Mouse (Mus musculus) liver, embryonic 14.5 days (tissue): Measurements from ENCODE around the gene Pafah1b1. TPM values are rescaled to one million over a fixed set of nuclear protein-coding genes. Genes with fewer than 3 reads are reported as not detected.

Experiments used
- ATAC-seq: fragments of 200-750 bp; cut with Nextera tagmentation; 2 replicates; pipeline ENCODE4 v1.8.0; 2017; ENCODE audit warnings: moderate number of reproducible peaks, mild to moderate bottlenecking, moderate library complexity; ENCODE audit not compliant: insufficient read depth
- DNase-seq, 3 experiments: peaks; one replicate each; pipeline ENCODE4 v3.0.0-alpha.2; 2012 to 2013; ENCODE audit warnings: low read depth in 3 of 3, low spot score in 3 of 3
- H3K27ac ChIP-seq: fragments of 300-500 bp; sonication (generic); 2 replicates; pipeline ENCODE4 v1.5.1; 2014; ENCODE audit warnings: moderate library complexity, mild to moderate bottlenecking, control low read depth, inconsistent platforms
- H3K27me3 ChIP-seq: fragments of 300-500 bp; sonication (generic); 2 replicates; pipeline ENCODE4 v1.6.1; 2014; ENCODE audit warnings: mild to moderate bottlenecking, low read length, moderate library complexity; ENCODE audit not compliant: control insufficient read depth, insufficient read depth
- H3K36me3 ChIP-seq: fragments of 300-500 bp; sonication (generic); replicated peaks from 2 replicates; pipeline ENCODE4 v1.6.1; 2014; ENCODE audit warnings: low read depth; ENCODE audit not compliant: control insufficient read depth, insufficient read depth
- H3K4me1 ChIP-seq, 2 experiments: fragments of 200-500 bp in 1 of 2; fragments of 300-500 bp in 1 of 2; sonication (generic) in 1 of 2; replicated peaks; 2 replicates each; pipeline ENCODE4 v1.6.1; 2012 to 2014; ENCODE audit warnings: antibody characterized with exemption in 1 of 2, inconsistent platforms in 1 of 2, low read length in 1 of 2; ENCODE audit not compliant: control insufficient read depth in 2 of 2, insufficient read depth in 2 of 2
- H3K4me2 ChIP-seq: fragments of 300-500 bp; sonication (generic); 2 replicates; pipeline ENCODE4 v1.6.1; 2014; ENCODE audit warnings: low read depth, mild to moderate bottlenecking, control low read depth, moderate library complexity
- H3K4me3 ChIP-seq, 2 experiments: fragments of 200-500 bp in 1 of 2; fragments of 300-500 bp in 1 of 2; sonication (generic) in 1 of 2; 2 replicates each; pipeline ENCODE4 v1.5.1; 2012 to 2014; ENCODE audit warnings: low read depth in 2 of 2, low read length in 2 of 2, mild to moderate bottlenecking in 2 of 2, control low read depth in 1 of 2, inconsistent platforms in 1 of 2, moderate library complexity in 1 of 2; ENCODE audit not compliant: insufficient read depth in 1 of 2
- H3K9ac ChIP-seq: fragments of 300-500 bp; sonication (generic); replicated peaks from 2 replicates; pipeline ENCODE4 v1.6.1; 2014; ENCODE audit warnings: mild to moderate bottlenecking, control low read depth, moderate library complexity
- H3K9me3 ChIP-seq: fragments of 300-500 bp; sonication (generic); 2 replicates; pipeline ENCODE4 v1.6.1; 2016; ENCODE audit warnings: low read length, mixed read lengths; ENCODE audit not compliant: control insufficient read depth
- CTCF ChIP-seq: IDR thresholded peaks from 2 replicates; pipeline ENCODE4 v1.5.1; 2016; ENCODE audit warnings: antibody characterized with exemption, low read depth, control low read depth
- EP300 ChIP-seq: IDR thresholded peaks from 2 replicates; pipeline ENCODE4 v1.6.1; 2016; ENCODE audit warnings: antibody characterized with exemption, low read depth
- WGBS: fragments of 180-500 bp; shearing (Covaris S2); extraction: QIAGEN DNeasy Blood & Tissue Kit; methylation state at CpG from one replicate; pipeline ENCODE4 v1.1.7; 2014; ENCODE audit not compliant: insufficient replicate concordance; 5-methylcytosine and 5-hydroxymethylcytosine counted together
- polyA plus RNA-seq, 2 experiments: library from polyadenylated mRNA; depleted of rRNA in 1 of 2; stranded (reverse) in 1 of 2; unstranded in 1 of 2; fragments of >200 nt; fragmentation: Nextera tagmentation in 1 of 2; extraction: Ambion mirVana in 1 of 2; gene quantifications; 2 replicates each; pipeline versions ENCODE4 v1.2.1 to v1.2.3; 2012 to 2014

Gene Pafah1b1
- polyA plus RNA-seq, 2 experiments, result 18.2 to 42.1 TPM

DNA sequence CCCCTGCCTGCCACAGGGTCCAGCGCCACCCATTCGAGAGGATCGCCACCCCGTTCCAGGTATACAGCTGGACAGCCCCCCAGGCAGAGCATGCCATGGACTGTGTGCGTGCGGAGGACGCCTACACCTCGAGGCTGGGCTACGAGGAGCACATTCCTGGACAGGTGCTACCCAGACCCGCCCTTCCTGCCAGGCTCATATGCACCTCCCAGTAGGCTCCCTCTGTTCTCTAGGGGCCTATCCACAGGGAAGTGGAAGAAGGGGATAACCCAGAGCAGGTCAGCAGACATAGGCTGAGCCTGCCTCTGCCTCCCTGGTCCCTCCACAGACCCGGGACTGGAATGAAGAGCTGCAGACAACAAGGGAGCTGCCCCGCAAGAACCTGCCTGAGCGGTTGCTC lies 64.1 kb downstream of the Pafah1b1 start:
- Histone ChIP-seq H3K27ac (no peak overlapping the region), H3K27me3 (no peaks in the 10 kb centered on the region), H3K9me3 (no peaks in the 10 kb centered on the region), H3K4me1 (no peaks in the 10 kb centered on the region), H3K36me3 (peaks cover 75% of the 10 kb centered on the region), H3K4me2 (no peak overlapping the region), H3K9ac (no peak overlapping the region), H3K4me3 (no peak overlapping the region)
- DNase-seq, result no peak
- no peak for ATAC-seq
- TF ChIP-seq CTCF (no peak), EP300 (no peak)
- WGBS, result 85% methylated on average over 13 of the region's 13 CpGs

DNA sequence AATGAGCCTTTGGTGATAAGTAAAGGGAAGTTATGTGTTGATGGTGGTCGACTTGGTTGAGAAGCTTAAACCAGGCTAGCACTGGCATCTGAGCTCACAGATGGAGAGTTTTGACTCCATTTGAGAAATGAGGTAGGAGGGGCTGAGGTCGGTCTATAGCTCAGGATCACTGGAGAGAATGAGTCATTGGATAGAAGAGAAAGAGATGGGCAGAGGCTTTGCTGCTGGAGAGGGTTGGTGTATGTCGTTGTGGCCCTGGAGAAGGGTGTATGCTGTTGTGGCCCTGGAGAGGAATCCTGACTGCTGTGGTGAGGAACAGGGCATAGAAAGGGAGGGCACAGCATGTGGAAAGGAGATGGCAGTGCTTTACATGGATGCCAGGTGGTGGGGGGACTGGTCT lies 68.5 kb downstream of the Pafah1b1 start:
- no peak overlapping the region for H3K27ac ChIP-seq
- peaks cover 40% of the 10 kb centered on the region for H3K36me3 ChIP-seq
- H3K9me3 ChIP-seq, result no peaks in the 10 kb centered on the region
- H3K27me3 ChIP-seq, result no peaks in the 10 kb centered on the region
- WGBS, result 69% methylated on average over 3 of the region's 3 CpGs
- ATAC-seq (no peak), DNase-seq (no peak)
- H3K4me3 ChIP-seq, result no peak overlapping the region
- H3K4me2 ChIP-seq, result no peak overlapping the region
- H3K9ac ChIP-seq, result no peak overlapping the region
- H3K4me1 ChIP-seq, result peaks cover 7 to 10% of the 10 kb centered on the region in 2 experiments; a peak in 3 of 4 replicates
- TF ChIP-seq CTCF (no peak), EP300 (no peak)

DNA sequence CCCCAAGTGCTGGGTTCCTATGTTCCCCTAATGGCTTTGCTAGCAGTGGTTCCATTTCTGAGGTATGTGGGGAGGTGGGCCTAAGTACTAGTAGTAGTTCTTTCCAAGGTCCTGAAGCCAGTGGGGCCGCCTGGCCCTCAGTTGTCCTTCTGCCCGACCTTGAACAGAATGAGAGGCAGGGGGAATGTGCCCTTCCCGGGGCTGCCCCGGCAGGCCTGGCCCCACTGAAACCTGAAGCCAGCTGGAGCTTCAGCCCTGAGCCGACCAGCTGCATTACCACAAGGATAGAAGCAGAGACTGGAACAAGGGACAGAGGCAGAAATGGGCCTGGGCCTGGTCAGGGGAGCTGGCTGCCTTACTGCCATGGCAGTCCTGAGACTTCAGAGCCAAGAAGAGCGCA lies 71.1 kb downstream of the Pafah1b1 start:
- Histone ChIP-seq H3K4me1 (peaks cover 15 to 26% of the 10 kb centered on the region in 2 experiments), H3K9ac (no peak overlapping the region), H3K4me2 (peak overlapping the region; percentile 91), H3K4me3 (no peak overlapping the region), H3K27me3 (no peaks in the 10 kb centered on the region), H3K36me3 (peaks cover 17% of the 10 kb centered on the region), H3K9me3 (no peaks in the 10 kb centered on the region), H3K27ac (no peak overlapping the region)
- no peak for ATAC-seq
- no peak for DNase-seq
- 65% methylated on average over 6 of the region's 6 CpGs for WGBS
- no peak for TF ChIP-seq CTCF
- TF ChIP-seq EP300, result no peak

DNA sequence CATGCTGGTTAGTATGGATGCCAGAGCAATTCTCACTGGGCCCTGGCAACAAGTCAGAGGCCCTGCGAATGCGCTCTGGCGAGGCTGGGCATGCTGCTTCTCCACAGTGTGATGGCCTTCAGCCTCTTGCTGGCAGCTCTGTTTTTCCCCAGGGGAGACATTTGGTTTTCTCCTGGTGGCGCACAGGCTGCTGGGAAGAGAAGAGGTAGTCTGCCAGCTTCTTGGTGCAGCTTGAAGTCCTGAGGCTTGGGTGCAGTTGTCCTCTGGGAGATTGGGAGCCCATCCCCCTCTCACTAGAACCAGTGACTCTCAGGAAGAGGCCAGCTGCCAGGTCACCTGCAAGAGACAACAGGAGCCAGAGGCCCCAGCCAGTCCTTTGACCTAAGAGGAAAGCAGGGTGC lies 71.7 kb downstream of the Pafah1b1 start:
- ATAC-seq (no peak), DNase-seq (no peak)
- H3K4me2 ChIP-seq, result peak overlapping the region; percentile 91
- peaks cover 17 to 31% of the 10 kb centered on the region in 2 experiments for H3K4me1 ChIP-seq
- H3K9me3 ChIP-seq, result no peaks in the 10 kb centered on the region
- no peak overlapping the region for H3K9ac ChIP-seq
- no peak for TF ChIP-seq EP300
- no peak for TF ChIP-seq CTCF
- no peaks in the 10 kb centered on the region for H3K27me3 ChIP-seq
- peaks cover 13% of the 10 kb centered on the region for H3K36me3 ChIP-seq
- 79% methylated on average over 4 of the region's 4 CpGs for WGBS
- no peak overlapping the region for H3K27ac ChIP-seq
- H3K4me3 ChIP-seq, result no peak overlapping the region

DNA sequence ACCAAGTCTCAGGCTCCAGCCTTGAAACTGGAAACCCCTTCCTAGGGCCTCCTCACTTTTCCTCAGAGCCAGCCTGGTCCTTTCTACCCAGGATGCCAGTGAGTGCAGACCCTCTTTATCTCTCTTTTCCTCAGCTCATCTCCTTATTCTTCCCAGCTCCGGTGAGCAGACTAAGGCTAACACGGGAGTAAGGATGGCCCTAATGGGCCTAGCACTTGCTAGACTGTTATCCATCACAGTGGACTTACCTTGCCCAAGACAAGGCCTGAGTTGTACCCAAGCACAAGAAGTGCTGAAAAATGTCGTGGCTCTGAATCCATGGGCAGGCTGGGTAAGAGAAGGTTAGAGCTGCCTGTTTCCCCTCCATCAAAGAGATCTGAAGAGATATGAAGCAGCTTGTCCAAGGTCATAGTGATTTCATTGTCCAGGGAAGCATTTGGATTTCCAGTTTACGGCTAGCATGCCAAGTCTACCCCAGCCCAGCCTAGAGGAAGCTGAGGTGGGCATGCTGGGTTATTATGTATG lies 73.8 kb downstream of the Pafah1b1 start:
- Histone ChIP-seq H3K4me1 (peaks cover 17 to 34% of the 10 kb centered on the region in 2 experiments), H3K4me3 (peak overlapping the region; percentile 74 to 94), H3K4me2 (peak overlapping the region; percentile 91), H3K36me3 (no peaks in the 10 kb centered on the region), H3K27me3 (no peaks in the 10 kb centered on the region), H3K9me3 (no peaks in the 10 kb centered on the region), H3K9ac (no peak overlapping the region; the same call in 1 of the 2 replicates), H3K27ac (no peak overlapping the region)
- whole genome bisulfite sequencing, result 46% methylated on average over 4 of the region's 4 CpGs
- ATAC-seq (no peak), DNase-seq (no peak)
- no peak for TF ChIP-seq CTCF
